Mouse (Mus musculus) brain, embryonic 14.5 days (tissue): ENCODE data around the gene Ift81.

Experiments used
- CTCF ChIP-seq: fragments of 200-500 bp; IDR thresholded peaks from 2 replicates; pipeline ENCODE4 v1.5.1; 2012; ENCODE audit warnings: inconsistent platforms, mild to moderate bottlenecking, moderate library complexity, borderline replicate concordance; ENCODE audit not compliant: insufficient read depth, insufficient read length; ENCODE audit errors: extremely low read depth
- POLR2A ChIP-seq: fragments of 200-500 bp; IDR thresholded peaks from 2 replicates; pipeline ENCODE4 v1.6.1; 2012; ENCODE audit warnings: mild to moderate bottlenecking, inconsistent platforms, borderline replicate concordance; ENCODE audit not compliant: poor library complexity, insufficient read depth, insufficient read length, severe bottlenecking; ENCODE audit errors: extremely low read depth

DNA sequence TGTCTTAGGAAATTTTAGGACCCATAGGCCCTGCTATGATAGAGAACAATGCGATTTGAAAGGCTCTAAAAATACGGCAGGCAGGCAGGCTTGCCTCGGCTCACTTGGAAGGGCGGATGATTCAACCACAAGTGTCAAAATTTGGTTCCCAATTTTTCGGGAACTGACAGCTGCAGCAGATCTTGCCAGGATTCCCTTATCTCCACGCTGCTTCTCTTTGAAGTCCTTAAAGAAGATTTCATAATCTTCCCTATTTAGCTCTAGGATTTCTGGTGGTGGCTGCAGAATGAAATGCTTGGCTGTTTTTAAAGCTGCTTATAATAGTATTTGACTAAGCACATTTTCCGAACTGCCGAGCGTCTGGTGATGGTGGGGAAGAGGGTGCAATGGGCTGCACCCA, 28.8 kb downstream of the Ift81 start:
- no peak for TF ChIP-seq CTCF
- TF ChIP-seq POLR2A = no peak
